Mouse (Mus musculus) frontal cortex, postnatal 14 days (tissue): ENCODE data around the gene Col6a6.
"Not testable (repeated sequence)": the region's sequence is repeated elsewhere in the genome, so short reads cannot be mapped to it uniquely, and the experiment has no call there.

Source experiments
- DNase-seq, 2 experiments: peaks; one replicate each; pipeline ENCODE4 v3.0.0; 2022; ENCODE audit warnings: low spot score in 2 of 2

The Col6a6 gene

DNA sequence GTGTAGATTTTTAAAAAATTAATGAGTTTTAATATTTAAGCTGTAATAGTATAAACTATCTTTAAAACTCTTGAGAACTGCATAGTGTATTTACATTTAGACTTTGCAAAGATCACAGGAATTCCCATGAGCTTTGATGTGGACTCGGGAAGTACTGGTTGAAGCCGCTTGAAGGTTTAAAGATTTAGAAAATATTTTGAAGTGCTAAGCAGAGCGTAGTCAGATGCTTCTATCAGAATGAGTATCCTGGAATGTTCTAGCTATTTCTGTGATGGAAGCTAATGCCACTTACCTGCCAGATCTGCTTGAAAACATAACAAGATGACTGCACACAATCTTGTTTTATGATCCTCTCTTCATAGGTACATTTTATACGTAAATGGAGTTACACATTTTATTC is 157.0 kb downstream of the Col6a6 start:
- DNase-seq: no peak

DNA sequence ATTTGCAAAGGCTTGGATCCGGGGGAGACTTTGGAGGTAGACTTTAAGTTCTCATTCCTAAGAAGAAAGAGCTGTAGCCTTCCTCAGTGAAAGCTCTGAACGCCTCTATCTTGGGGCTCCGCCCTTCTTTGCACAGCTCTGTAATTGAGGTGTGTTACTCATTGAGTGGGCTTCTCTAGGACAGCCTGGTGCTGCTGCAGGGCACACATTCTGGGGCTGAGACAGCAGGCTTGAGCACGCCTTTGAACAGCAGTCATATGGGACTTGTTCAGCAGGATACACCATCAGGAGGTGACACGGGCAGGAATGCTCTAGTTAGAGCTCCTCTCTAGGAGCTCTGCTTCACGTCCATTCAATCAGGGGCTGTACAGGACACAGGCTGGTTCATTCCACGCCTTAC is 162.7 kb downstream of the Col6a6 start:
- no peak for DNase-seq

DNA sequence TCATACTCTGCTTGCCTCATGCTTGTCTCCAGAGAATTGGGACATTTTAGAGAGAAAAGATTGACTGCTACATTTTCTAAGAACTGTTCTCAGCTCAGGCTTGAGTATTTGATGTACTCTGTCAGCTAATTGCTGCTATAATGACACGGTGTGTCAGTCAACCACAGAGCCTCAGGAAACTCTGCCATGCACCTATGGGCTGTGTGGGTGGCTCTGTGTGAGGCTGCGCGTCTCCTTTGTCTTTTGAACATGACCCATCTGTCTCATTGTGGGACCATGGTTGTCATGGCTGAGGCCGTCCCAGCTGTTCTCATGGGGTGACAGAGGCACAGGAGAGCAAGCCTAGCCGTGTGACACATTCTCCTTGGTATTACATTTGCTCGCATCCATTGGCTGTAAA is 168.1 kb downstream of the Col6a6 start:
- no peak for DNase-seq

DNA sequence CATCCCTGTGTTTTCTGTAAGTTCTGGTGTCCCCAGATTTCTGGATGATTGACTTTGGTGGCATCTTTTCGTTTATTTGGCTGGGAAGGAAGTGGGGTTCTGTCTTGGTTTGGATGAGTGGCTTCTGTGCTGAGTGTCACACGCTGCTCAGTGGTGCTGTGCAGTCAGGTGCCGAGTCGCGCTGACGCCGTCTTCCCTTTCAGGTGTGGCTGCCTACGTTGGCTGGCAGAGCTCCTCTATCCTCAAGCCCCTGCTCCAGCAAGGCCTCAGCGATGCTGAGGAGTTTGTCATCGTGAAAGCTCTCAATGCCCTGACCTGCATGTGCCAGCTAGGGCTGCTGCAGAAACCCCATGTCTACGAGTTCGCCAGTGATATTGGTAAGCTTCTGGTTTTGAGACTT is 169.7 kb downstream of the Col6a6 start:
- no peak for DNase-seq

DNA sequence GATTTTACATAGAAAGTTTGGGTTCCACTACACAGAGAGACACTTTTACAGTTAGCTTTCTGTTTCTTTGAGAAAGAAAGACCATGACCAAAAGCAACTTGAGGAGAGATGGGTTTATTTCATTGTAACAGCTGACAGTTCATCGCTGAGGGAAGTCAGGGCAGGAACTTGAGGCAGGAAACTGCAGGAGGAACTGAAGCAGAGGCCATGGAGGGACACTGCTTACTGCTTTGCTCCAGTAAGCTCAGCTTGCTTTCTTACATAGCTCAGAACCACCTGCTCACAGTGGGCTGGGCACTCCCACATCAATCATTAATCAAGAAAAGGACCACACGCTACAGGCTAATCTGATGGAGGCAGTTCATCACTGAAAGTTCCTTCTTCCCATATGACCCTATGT is 171.8 kb downstream of the Col6a6 start:
- DNase-seq: no peak

DNA sequence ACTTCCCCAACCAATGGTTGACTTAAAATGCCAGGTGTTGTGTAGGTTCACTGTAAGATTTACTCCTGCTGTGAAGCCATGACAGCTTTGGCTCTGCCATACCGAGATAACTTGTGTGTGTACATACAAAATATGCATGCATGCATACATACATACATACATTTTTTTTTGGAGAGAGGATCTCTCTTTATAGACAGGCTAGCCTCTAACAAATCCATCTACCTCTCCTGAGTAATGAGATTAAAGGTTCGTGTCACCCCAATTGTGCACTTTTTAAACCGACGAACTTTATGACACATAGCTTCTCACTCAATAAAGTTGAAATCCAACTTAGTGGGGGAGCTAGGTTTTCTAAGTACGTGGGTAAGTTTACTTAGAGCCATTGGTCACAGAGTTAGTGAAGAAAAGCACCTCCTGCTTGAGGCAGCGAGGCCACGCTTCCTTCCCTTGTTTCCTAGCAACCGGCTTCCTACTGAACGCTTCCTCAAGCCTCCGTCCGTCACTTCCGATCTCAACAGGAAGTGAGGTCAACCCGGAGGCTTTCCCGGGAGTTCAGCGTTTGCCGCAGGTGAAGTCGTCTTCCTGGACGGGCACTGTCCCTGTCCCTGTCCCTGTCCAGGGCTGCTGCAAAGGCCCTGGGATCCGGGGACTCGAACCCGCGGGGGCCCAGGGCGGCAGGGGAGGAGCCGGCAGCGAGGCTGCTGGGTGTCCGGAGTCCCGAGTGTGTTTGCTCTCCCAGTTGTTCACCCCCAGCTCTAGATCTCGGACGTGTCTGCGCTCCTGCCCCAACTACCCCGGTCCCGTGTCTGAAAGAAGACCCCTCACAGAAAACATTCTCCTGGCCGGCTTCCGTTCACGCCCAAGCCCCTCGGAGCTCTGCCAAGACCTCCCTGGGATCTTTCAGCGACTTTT is 185.2 kb downstream of the Col6a6 start, which contains the start of gene Pik3r4:
Pik3r4 (plus strand) TSS at position 519 of the 912 bp plus-strand sequence.
- DNase-seq: peak; percentile 71 to 76

DNA sequence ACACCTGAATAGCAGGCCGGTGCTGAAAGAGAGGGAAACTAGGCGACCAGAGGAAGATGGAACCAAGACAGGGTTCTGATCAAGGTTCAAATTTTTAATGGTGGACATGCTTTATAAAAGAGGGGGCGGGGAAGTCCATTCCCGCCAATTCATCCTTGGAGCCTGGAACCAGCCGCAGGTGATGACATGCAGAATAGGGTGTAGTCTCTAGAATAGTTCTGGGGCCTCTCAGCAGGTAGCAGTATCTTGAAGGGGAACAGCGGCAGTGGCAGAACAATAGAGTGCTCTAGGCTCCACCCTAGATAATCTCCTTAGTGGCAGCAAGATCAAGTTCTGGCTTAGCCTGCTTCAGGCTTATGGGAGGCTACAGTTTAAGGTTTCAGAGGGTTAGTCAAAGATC is 186.6 kb downstream of the Col6a6 start:
- not testable (repeated sequence) for DNase-seq
